Mouse (Mus musculus): ENCODE measurements around the gene 2810408A11Rik.

DNA sequence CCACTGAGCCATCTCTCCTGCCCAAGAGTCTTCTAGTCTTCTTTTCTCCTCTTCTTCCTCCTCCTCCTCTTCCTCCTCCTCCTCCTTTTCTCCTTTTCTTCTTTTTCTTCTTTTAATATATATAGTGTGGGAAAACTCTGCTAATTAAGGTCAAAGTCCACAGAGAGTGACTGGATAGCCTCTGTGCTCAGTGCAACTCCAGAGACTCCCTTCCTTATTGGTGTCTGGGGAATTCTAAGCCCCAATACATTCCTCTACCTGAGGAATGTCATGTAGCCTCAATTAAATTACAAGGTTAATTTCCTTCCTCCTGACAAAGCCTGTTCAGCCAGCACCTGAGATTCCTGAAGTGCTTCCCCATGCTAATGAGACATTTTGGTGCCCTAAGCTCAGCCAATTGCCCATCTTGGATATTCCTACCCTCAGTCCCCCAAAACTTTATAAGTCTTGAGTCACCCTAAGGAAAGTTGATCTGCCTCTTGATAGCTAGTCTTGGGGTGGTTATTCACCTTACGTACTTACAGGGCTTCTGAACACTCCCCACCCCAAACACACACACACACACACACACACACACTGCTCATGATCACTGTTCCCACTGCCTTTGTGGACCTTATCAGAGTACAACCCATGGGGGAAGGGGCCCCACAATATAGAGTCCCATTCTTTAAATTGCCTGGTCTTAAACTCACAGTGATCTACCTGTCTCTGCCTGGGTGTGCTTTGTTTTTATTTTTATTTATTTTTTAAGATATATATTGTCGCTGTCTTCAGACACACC, 30.3 kb downstream of the 2810408A11Rik start:
- TF ChIP-seq CTCF (IDR thresholded peaks at IDR 0.05; ENCODE audit: low read depth) (no peak), EP300 (IDR thresholded peaks at IDR 0.05; ENCODE audit: low read depth) (no peak)
